In the genomic region with DNA sequence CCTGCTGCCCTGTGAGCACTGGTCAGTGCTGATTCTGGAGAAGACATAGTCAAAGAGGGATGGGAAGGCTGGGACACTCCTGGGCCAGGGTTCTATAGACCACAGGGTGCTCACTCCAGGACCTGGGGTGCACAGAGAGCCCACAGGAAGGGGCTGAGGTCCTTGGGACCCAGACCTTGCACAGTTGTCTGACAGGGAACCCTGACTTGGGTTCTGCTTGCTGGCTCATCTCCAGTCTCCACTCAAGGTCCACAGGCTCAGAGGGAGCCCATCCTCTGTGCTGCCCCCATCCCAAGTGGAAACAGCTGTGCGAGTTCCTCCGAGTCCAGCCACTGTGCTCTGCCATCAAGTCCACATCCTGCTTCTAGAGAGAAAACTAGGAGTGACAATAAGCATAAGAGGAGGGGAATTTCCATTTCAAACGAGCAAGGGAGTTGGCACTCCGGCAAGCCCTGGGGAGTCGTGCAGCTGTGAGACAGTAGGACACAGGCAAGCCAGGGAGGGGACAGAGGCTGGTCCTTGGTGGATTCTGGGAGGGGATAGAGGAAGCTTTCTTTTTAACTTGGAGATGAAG, we compare ENCODE assay signal across 17 mouse cellular contexts. TPM values are rescaled to one million over a fixed set of nuclear protein-coding genes. Genes with fewer than 3 reads are reported as not detected.
A peak's percentile ranks its signal among the peaks of the same experiment; 100 is the strongest.
DNase-seq lines count a peak whose midpoint lies in the region; ATAC-seq and TF ChIP-seq lines count a peak whose summit lies in the region.
"Had no signal": no experiment of that assay in that cellular context is flagged by ENCODE, and none has a peak within 500 bp of the region (broad histone marks: within the 10 kb centered on the region; RNA-seq: fewer than 3 reads in every experiment).

No protein-coding gene starts in this region.

- no peak for ATAC-seq in kidney, embryonic 15.5 days (replicated peaks; ENCODE audit: low FRiP score)
- ATAC-seq in stomach, embryonic 14.5 days (ENCODE audit: insufficient number of reproducible peaks, insufficient read depth, low FRiP score, low read depth): no peak
- no peak for ATAC-seq in stomach, postnatal 0 days (ENCODE audit: low FRiP score, low TSS enrichment)
- no peak for ATAC-seq in forebrain, postnatal 0 days
- no peak for ATAC-seq in granulocyte monocyte progenitor cell, adult 5-6 weeks (replicated peaks; ENCODE audit: poor library complexity, severe bottlenecking)
- ATAC-seq: hindbrain, embryonic 16.5 days had no signal

- no peaks in the 10 kb centered on the region for H3K4me1 ChIP-seq in kidney, adult 2 months (ENCODE audit: control insufficient read depth, insufficient read depth, low read length)
- no peaks in the 10 kb centered on the region for H3K4me1 ChIP-seq in kidney, embryonic 15.5 days
- H3K4me1 ChIP-seq in stomach, embryonic 14.5 days (ENCODE audit: control insufficient read depth, insufficient read depth, low read length): no peaks in the 10 kb centered on the region; the same call in 1 of the 2 replicates
- H3K4me1 ChIP-seq in stomach, postnatal 0 days (replicated peaks; ENCODE audit: control insufficient read depth, insufficient read depth): no peaks in the 10 kb centered on the region; the same call in 1 of the 2 replicates
- H3K4me1 ChIP-seq in forebrain, postnatal 0 days (ENCODE audit: insufficient read depth): no peaks in the 10 kb centered on the region

- no peak for TF ChIP-seq CTCF in kidney, adult 2 months (conservative IDR thresholded peaks at IDR 0.05; ENCODE audit: insufficient read depth, insufficient read length, low read depth, low read length)
- TF ChIP-seq CTCF in stomach, postnatal 0 days (IDR thresholded peaks at IDR 0.05; ENCODE audit: low read depth): no peak
- no peak for TF ChIP-seq CTCF in forebrain, postnatal 0 days (IDR thresholded peaks at IDR 0.05; ENCODE audit: low read depth)

- no peak overlapping the region for H3K4me2 ChIP-seq in kidney, embryonic 15.5 days
- no peak overlapping the region for H3K4me2 ChIP-seq in stomach, embryonic 14.5 days (replicated peaks; ENCODE audit: low read depth, low read length)
- H3K4me2 ChIP-seq in stomach, postnatal 0 days (replicated peaks; ENCODE audit: low read depth): no peak overlapping the region
- H3K4me2 ChIP-seq in forebrain, postnatal 0 days (ENCODE audit: low read depth): no peak overlapping the region
- H3K4me2 ChIP-seq: midbrain, embryonic 11.5 days; neural tube, embryonic 15.5 days had no signal

- no peak for TF ChIP-seq EP300 in stomach, postnatal 0 days (optimal IDR thresholded peaks at IDR 0.05)

- DNase-seq in kidney, adult 2 months: peak; percentile 12
- DNase-seq in stomach, postnatal 0 days (ENCODE audit: low spot score): no peak
- peak; percentile 14 for DNase-seq in forebrain, postnatal 0 days
- no peak for DNase-seq in left cerebral cortex, adult 11 months (ENCODE audit: low spot score)
- DNase-seq in urinary bladder, postnatal 25 days (ENCODE audit: low spot score): no peak
- DNase-seq: adrenal gland, adult 2 months; cerebellum, adult 11-12 months; embryo, embryonic 11 days; right cerebral cortex, postnatal 25 days; thymus, adult 18-20 months had no signal

- TF ChIP-seq POLR2A in kidney, adult 2 months (IDR thresholded peaks at IDR 0.05; ENCODE audit: low read depth, low read length): no peak

- H3K4me3 ChIP-seq in kidney, adult 2 months (ENCODE audit: insufficient read depth, low read depth, low read length): no peak overlapping the region
- H3K4me3 ChIP-seq in kidney, embryonic 15.5 days (replicated peaks): no peak overlapping the region
- no peak overlapping the region for H3K4me3 ChIP-seq in stomach, embryonic 14.5 days (ENCODE audit: low read depth, low read length)
- no peak overlapping the region for H3K4me3 ChIP-seq in stomach, postnatal 0 days (ENCODE audit: low read depth, low read length)
- H3K4me3 ChIP-seq in forebrain, postnatal 0 days (ENCODE audit: low read depth, low read length): no peak overlapping the region
- H3K4me3 ChIP-seq: neural tube, embryonic 15.5 days had no signal

- no peak overlapping the region for H3K9ac ChIP-seq in kidney, embryonic 15.5 days
- H3K9ac ChIP-seq in stomach, embryonic 14.5 days (replicated peaks; ENCODE audit: low read depth, low read length): no peak overlapping the region
- H3K9ac ChIP-seq in stomach, postnatal 0 days (ENCODE audit: low read length): no peak overlapping the region
- no peak overlapping the region for H3K9ac ChIP-seq in forebrain, postnatal 0 days
- H3K9ac ChIP-seq: neural tube, embryonic 15.5 days had no signal

- no peak overlapping the region for H3K27ac ChIP-seq in kidney, adult 2 months (ENCODE audit: insufficient read depth, low read depth, low read length)
- no peak overlapping the region for H3K27ac ChIP-seq in kidney, embryonic 15.5 days
- H3K27ac ChIP-seq in stomach, embryonic 14.5 days (ENCODE audit: low read length): peak overlapping the region; percentile 33; the same call in 1 of the 2 replicates
- H3K27ac ChIP-seq in stomach, postnatal 0 days (replicated peaks): no peak overlapping the region
- no peak overlapping the region for H3K27ac ChIP-seq in forebrain, postnatal 0 days (ENCODE audit: low read depth, low read length)
- H3K27ac ChIP-seq: neural tube, embryonic 15.5 days had no signal

- H3K36me3 ChIP-seq in kidney, adult 2 months (ENCODE audit: control insufficient read depth, insufficient read depth, low read length): no peaks in the 10 kb centered on the region
- H3K36me3 ChIP-seq in kidney, embryonic 15.5 days: no peaks in the 10 kb centered on the region
- H3K36me3 ChIP-seq in stomach, embryonic 14.5 days (ENCODE audit: control insufficient read depth, insufficient read depth, low read length): no peaks in the 10 kb centered on the region
- no peaks in the 10 kb centered on the region for H3K36me3 ChIP-seq in stomach, postnatal 0 days (ENCODE audit: control insufficient read depth, insufficient read depth, low read length)
- H3K36me3 ChIP-seq in forebrain, postnatal 0 days (ENCODE audit: insufficient read depth): no peaks in the 10 kb centered on the region
- H3K36me3 ChIP-seq: G1E; neural tube, embryonic 15.5 days had no signal

- WGBS in kidney, adult 2 months: 69% methylated on average over 5 of the region's 5 CpGs
- 39% methylated on average over 5 of the region's 5 CpGs for WGBS in kidney, embryonic 15.5 days
- 33% methylated on average over 5 of the region's 5 CpGs for WGBS in stomach, embryonic 14.5 days
- WGBS in stomach, postnatal 0 days: 34% methylated on average over 5 of the region's 5 CpGs
- 34% methylated on average over 5 of the region's 5 CpGs for WGBS in forebrain, postnatal 0 days

- no peaks in the 10 kb centered on the region for H3K9me3 ChIP-seq in kidney, embryonic 15.5 days (replicated peaks)
- H3K9me3 ChIP-seq in stomach, embryonic 14.5 days (ENCODE audit: control insufficient read depth, low read depth, low read length): no peaks in the 10 kb centered on the region
- H3K9me3 ChIP-seq in stomach, postnatal 0 days (ENCODE audit: control insufficient read depth, low read length): no peaks in the 10 kb centered on the region
- no peaks in the 10 kb centered on the region for H3K9me3 ChIP-seq in forebrain, postnatal 0 days (ENCODE audit: low read length)
- H3K9me3 ChIP-seq: G1E; neural tube, embryonic 15.5 days had no signal

- no peaks in the 10 kb centered on the region for H3K27me3 ChIP-seq in kidney, adult 2 months (replicated peaks; ENCODE audit: control insufficient read depth, insufficient read depth, low read length)
- peaks cover 7% of the 10 kb centered on the region; the same call in 1 of the 2 replicates for H3K27me3 ChIP-seq in kidney, embryonic 15.5 days
- H3K27me3 ChIP-seq in stomach, embryonic 14.5 days (ENCODE audit: control insufficient read depth, insufficient read depth, low read length): no peaks in the 10 kb centered on the region
- no peaks in the 10 kb centered on the region for H3K27me3 ChIP-seq in stomach, postnatal 0 days (ENCODE audit: control insufficient read depth, insufficient read depth, low read length)
- no peaks in the 10 kb centered on the region for H3K27me3 ChIP-seq in forebrain, postnatal 0 days (ENCODE audit: insufficient read depth, low read length)
- H3K27me3 ChIP-seq: neural tube, embryonic 15.5 days had no signal

RNA-seq across cellular contexts. Expression of gene Rxra, which starts 31.6 kb away (rescaled TPM):
- polyA plus RNA-seq in kidney, adult 2 months (2012; rRNA removed): 94.8 and 107 TPM in 2 replicates
- polyA plus RNA-seq in kidney, embryonic 15.5 days (2015; fragmentation: Nextera tagmentation; extraction: Ambion mirVana): 9.6 and 10.4 TPM in 2 replicates
- 9.0 and 10.3 TPM in 2 replicates for polyA plus RNA-seq in stomach, embryonic 14.5 days (2014; fragmentation: Nextera tagmentation; extraction: Ambion mirVana)
- 8.7 and 10.5 TPM in 2 replicates for polyA plus RNA-seq in stomach, postnatal 0 days (2015; fragmentation: Nextera tagmentation; extraction: Ambion mirVana)
- total RNA-seq in forebrain, postnatal 0 days (2014; rRNA removed): 9.4 and 19.3 TPM in 2 replicates
- 1.7 and 2.1 TPM in 2 replicates for polyA plus RNA-seq in forebrain, postnatal 0 days (2015; fragmentation: Nextera tagmentation; extraction: Ambion mirVana)
- 1.8 and 3.2 TPM in 2 replicates for total RNA-seq in granulocyte monocyte progenitor cell, adult 5-6 weeks (2014; fragmentation: Nextera tagmentation)
- 0.77 and 1.4 TPM in 2 replicates for total RNA-seq in granulocyte monocyte progenitor cell, adult 5-6 weeks (2017)
- polyA plus RNA-seq: G1E had no signal

Comparison
In these comparisons a context has a peak if more than half of its experiments do, and no peak if none do; other contexts are left out.
1. DNase-seq: peak in kidney, adult 2 months (single experiment) and forebrain, postnatal 0 days (single experiment); none in stomach, postnatal 0 days (single experiment), left cerebral cortex, adult 11 months (single experiment) and urinary bladder, postnatal 25 days (single experiment).